Mouse (Mus musculus): Measurements from ENCODE around the gene Gm11639.
"Not testable (repeated sequence)": the region's sequence is repeated elsewhere in the genome, so short reads cannot be mapped to it uniquely, and the experiment has no call there.

Gm11639 gene

GRCm38 (mm10) chr11:105117814-105118213 lies 432.3 kb downstream of the Gm11639 start:
- DNase-seq (ENCODE audit: low spot score) = no peak

DNA sequence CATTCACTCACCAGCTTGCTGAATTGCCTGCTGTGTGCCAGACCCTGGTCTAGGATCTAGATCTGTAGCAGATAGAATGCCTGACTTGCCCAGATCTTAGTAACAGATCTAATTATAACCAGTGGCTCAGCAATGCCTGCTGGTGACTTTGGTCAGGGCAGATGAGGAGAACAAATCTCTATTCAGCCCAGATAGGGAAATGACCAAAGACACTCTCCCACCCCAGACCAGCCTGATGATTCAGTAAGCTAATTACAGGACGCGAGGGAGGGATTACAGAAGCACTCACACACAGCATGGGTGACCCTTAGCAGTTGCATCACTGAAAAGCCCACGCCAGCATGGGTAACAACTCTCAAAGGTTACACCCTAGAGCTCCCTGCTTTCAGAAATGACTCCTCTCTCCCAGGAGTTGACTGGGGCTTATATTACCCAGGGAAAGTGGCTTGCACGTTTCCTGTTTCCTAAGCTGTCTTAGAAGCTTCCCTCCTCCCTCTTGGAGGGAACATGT lies 435.1 kb downstream of the Gm11639 start:
- DNase-seq (ENCODE audit: low spot score) = no peak

DNA sequence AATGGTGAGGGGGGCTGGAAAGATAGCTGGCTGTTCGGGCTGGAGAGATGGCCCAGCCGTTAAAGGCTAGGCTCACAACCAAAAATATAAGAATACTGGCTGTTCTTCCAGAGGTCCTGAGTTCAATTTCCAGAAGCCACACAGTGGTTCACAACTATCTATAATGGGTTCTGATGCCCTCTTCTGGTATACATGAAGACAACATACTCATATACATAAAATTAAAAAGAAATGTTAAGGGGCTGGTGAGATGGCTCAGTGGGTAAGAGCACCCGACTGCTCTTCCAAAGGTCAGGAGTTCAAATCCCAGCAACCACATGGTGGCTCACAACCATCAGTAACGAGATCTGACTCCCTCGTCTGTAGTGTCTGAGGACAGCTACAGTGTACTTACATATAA lies 436.3 kb downstream of the Gm11639 start:
- not testable (repeated sequence) for DNase-seq (ENCODE audit: low spot score)

DNA sequence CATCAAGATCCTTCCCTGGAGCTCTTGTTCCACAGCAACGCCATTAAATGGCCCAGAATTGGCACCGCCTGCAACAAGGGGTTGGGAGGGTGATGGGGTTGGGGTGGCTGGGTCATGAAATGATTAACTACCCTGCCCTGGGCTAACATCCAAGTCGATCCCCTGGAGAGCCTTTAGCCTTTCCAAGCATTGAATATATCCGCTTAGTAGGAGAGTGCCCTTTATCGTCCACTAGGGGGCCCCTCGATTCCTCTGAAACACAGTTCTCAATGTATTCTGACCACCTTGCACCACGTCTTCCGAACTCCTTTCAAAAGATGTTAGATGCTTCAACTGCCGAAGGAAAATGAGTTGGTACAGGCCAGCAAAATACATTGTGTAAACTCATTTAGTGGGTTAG lies 438.5 kb downstream of the Gm11639 start:
- DNase-seq (ENCODE audit: low spot score) = peak; percentile 82

DNA sequence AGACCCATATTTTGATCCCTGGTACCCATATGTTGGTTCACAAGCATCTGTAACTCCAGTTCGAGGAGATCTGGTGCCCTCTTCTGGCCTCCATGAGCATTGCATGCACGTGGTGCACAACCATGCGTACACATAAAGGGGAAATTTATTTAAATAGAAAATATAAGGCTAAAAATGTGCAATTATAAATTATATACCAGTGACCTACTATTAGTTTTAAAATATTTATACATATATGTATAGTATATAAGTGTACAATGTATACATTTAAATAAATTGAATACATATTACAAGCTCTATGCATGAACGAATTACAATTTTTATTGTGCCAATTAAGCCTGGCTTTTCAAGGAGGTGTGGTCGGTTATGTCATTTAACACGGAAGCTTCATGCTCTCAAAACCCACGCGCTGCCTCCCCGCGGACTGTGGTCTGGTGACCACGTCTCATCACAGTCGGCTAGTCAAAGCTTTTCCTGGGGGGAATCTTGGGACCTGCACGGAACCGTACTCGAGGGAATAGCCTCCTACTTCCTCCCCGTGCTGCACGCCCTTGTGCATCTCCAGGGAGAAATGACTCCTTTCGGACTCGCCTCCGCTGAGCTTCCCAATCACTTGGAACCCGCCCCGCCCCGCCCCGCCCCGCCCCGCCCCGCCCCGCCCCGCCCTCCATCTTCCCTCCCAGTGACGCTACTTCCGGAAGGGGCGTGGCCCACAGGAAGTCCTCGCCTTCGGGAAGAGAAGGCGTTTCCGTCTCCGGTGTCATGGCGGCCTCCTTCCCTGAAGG lies 440.4 kb downstream of the Gm11639 start, which contains the start of gene Mettl2:
Mettl2 (plus strand) TSS at position 691 of the 785 bp plus-strand sequence.
- peak; percentile 86 for DNase-seq (ENCODE audit: low spot score)

- no peak for DNase-seq (ENCODE audit: low spot score)
These were observed 441.1 kb downstream of the Gm11639 start for GRCm38 (mm10) chr11:105126520-105127029.

GRCm38 (mm10) chr11:105135692-105136091 lies 450.2 kb downstream of the Gm11639 start:
- DNase-seq (ENCODE audit: low spot score) = no peak

DNA sequence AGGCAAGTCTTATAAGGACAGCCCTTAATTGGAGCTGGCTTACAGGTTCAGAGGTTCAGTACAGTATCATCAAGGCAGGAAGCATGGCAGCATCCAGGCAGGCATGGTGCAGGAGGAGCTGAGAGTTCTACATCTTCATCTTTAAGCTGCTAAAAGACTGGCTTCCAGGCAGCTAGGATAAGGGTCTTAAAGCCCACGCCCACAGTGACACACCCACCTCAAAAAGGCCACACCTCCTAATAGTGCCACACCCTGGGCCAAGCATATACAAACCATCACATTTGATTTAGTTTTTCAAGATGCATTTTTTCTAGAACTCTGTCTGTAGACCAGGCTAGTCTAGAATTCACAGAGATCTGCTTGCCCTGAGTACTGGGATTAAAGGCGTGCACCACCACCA lies 451.7 kb downstream of the Gm11639 start:
- not testable (repeated sequence) for DNase-seq (ENCODE audit: low spot score)

GRCm38 (mm10) chr11:105140512-105140911 lies 455.0 kb downstream of the Gm11639 start:
- DNase-seq (ENCODE audit: low spot score) = not testable (repeated sequence)

- no peak for DNase-seq (ENCODE audit: low spot score)
These were observed 455.6 kb downstream of the Gm11639 start for GRCm38 (mm10) chr11:105141115-105141514.

- no peak for DNase-seq (ENCODE audit: low spot score)
These were observed 458.1 kb downstream of the Gm11639 start for GRCm38 (mm10) chr11:105143564-105143963.

- no peak for DNase-seq (ENCODE audit: low spot score)
These were observed 458.6 kb downstream of the Gm11639 start for GRCm38 (mm10) chr11:105144084-105144483.

DNA sequence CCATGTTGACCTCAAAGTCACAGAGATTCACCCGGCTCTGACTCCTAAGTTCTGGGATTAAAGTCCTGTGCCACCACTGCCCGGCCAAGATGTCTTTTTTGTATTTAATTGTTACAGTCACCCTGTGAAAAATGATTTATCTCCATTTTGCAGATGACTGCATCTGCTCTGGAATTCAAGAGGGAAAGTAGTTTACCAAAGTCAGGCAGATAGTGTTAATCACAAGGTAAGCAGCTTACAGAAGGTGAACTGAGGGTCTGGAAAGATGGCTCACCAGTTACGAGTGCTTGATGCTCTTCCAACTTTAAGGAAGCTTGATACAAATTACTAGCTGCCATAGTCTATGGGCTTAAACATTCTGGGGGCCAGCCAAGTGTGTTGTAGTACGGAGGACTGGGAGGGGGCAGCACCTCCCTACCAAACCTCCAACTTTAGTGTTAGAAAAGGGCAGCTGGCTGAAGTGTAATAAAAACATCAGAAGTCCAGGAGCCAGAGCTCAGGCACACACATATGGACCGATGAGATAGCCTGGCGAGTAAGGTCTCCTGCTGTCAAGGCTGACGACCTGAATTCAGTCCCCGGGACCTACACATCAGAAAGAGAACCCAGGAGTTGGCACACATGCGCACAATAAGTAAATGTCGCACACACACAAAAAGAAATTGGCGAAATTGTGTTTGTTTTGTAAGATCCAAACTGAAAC lies 459.2 kb downstream of the Gm11639 start:
- no peak for DNase-seq (ENCODE audit: low spot score)

DNA sequence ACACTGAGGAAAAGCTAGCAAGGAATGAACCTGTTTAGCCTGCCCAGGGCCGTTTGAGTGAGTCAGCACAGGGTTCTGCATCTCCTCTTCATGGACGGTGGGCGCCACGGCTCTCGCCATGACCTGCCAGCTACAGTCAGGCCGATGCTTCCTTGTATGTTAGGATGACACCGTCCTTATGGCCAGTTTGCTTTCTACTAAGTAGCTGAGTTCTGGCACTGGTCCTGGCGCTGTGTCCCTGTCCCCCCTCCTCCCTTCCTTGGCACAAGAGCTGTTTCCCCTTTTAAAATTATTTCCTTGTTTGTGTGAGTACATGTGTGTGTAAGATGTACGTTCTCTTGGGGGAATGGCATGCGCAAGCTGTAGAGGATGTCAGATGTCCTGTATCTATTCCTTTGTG lies 459.7 kb downstream of the Gm11639 start:
- no peak for DNase-seq (ENCODE audit: low spot score)

GRCm38 (mm10) chr11:105146593-105146992 lies 461.1 kb downstream of the Gm11639 start, which contains the start of gene Gm10842:
Gm10842 (plus strand) TSS chr11:105146893.
- DNase-seq (ENCODE audit: low spot score) = no peak

GRCm38 (mm10) chr11:105149353-105149752 lies 463.8 kb downstream of the Gm11639 start:
- DNase-seq (ENCODE audit: low spot score) = no peak

DNA sequence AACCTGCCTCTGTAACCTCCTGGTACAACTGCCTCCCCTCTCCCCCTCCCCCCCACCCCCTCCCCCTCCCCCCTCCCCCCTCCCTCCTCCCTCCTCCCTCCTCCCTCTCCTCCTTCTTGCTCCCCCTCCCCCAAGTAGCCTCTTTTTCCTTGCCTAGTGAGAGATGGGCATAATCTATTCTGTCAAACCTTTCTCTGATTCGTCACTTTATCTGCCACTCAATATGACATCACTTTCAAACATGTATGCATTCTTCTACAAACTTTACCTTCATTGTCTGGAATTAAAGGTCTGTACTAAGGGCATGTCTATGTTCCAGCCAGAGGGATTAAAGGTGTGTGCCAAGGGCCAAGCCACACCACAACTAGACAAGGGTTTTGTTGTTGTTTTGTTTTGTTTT lies 464.3 kb downstream of the Gm11639 start:
- no peak for DNase-seq (ENCODE audit: low spot score)

- no peak for DNase-seq (ENCODE audit: low spot score)
These were observed 465.2 kb downstream of the Gm11639 start for GRCm38 (mm10) chr11:105150691-105151090.

DNA sequence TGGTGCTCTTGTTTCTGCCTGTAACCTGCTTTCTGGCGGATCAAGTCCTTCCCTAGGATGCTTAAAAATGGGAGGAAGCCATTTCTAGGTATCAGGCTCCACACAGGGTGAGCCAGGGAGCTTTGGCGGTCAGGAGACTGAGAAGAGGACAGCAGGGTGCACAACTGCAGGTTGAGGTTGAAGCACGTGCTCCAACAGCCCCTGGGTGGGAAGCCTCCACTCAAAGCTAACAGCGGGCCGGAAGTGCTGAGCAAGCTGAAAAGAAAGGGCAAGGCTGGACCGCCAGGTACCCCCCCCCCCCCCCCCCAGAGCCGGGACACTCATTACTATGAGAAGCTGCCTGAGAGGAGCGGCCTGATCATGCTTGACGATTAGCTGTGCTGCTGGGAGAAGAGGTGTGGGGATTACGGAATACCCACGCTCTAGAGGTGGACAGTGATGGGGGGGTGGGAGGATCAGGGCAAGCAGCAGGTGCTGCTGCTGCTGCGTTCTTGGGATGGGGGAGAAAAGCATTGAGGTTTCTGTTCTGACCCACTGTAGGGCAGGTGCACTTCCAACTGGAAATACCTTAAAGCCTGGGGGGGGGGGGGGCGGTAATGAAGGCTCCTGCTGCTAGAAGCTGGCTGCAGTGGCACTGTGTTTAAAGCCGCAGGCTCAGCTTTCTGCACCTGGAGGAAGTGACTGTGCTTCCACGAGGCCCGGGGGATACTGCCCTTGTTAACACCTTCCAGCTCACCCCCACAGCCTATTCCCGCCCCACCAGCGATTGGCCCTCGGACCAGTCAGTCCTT lies 465.9 kb downstream of the Gm11639 start:
- peak; percentile 8 for DNase-seq (ENCODE audit: low spot score)

DNA sequence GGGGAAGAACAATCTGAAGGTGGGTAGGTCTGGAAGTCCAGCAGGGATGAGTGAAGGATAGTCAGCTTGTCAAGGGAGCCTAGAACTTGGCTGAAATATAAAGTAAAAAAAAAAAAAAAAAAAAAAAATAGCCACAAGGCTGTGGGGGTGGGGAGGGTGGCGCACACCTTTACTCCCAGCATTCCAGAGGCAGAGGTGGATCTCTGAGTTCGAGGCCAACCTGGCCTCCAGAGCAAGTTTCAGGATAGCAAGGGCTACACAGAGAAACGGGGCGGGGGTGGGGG lies 466.5 kb downstream of the Gm11639 start:
- DNase-seq (ENCODE audit: low spot score) = no peak

DNA sequence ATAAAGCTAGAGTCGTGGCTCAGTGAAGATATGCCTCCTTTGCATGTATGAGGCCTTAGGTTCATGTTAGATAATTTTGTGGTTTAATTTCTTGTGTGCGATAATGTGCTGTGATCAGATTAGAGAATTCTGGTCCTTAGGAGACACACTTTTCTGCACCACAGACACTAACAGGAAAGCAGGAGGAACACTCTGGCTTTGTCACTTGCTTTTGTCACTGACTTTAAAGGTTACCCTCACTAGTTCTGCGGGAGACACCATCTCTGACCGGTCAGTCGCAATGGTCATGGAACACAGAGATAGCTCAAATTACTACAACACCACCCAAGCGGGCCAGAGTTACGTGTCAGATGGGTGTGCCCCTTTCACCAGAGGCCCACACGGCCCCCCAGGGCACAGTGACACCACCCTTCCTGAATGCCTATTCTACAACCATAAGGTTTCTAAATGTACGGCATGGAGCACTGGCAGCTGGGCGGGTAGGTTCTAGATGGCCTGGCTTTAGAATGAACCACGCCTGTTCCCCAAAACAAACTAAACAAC lies 466.9 kb downstream of the Gm11639 start:
- DNase-seq (ENCODE audit: low spot score) = no peak

Measured in retina, embryonic 14.5 days (tissue).